Mouse (Mus musculus): ENCODE results near the gene BC048671. TPM values are rescaled to one million over a fixed set of nuclear protein-coding genes. Genes with fewer than 3 reads are reported as not detected.

The BC048671 gene
- polyA plus RNA-seq, 1 experiment from 2014 or later: not detected

DNA sequence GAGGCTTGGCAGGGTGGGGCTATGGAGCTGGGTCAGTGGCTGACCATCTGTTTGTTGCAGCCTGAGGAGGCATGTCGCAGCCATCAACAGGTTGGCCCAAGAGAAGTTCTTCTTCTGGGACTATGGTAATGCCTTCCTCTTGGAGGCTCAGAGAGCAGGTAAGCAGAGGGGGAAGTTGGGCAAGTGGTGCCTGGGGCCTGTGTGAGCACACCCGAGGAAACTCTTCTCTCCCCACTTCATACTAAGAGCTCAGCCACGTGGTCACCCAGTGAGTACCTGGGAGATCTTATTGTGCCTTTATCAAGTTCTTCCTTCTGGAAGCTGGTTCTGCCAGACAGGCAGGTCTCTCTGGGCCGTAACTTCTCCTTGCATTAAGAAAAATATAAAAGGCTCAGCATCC lies 46.2 kb downstream of the BC048671 start:
- ATAC-seq: no peak
- no peak overlapping the region for H3K4me2 ChIP-seq (replicated peaks; ENCODE audit: low read depth)
- H3K9me3 ChIP-seq (ENCODE audit: control insufficient read depth): no peaks in the 10 kb centered on the region
- no peak for TF ChIP-seq CTCF (IDR thresholded peaks at IDR 0.05; ENCODE audit: low read depth)
- H3K36me3 ChIP-seq (ENCODE audit: control insufficient read depth, insufficient read depth): no peaks in the 10 kb centered on the region
- H3K9ac ChIP-seq (ENCODE audit: low read depth, low read length): no peak overlapping the region
- no peak overlapping the region for H3K4me3 ChIP-seq (ENCODE audit: low read depth, low read length)
- H3K4me1 ChIP-seq (replicated peaks; ENCODE audit: control insufficient read depth, insufficient read depth, low read length): no peaks in the 10 kb centered on the region
- WGBS: 69% methylated on average over 4 of the region's 4 CpGs
- no peak overlapping the region for H3K27ac ChIP-seq (ENCODE audit: low read depth, low read length)
- no peaks in the 10 kb centered on the region for H3K27me3 ChIP-seq (replicated peaks; ENCODE audit: control insufficient read depth, insufficient read depth, low read length)

DNA sequence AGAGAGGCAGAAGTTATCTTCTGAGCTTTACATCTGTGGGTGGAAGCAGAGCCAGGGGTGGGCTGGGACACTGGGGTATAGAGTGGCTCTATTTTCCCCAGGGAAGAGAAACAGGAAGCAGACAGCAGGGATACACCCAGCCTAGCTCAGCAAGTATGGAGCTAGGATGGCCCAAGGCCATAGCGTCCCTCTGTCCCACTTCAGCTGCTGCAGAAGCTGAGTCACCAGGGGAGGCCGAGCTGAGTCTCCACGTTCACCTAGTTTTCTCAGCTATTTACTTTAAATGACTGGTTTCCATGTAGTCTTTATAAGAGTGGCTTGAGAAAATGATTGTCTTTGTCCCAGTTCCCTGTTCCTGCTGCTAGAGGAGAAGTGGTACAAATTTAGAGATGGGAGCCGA lies 47.5 kb downstream of the BC048671 start:
- WGBS: 65% methylated on average over 4 of the region's 4 CpGs
- H3K4me2 ChIP-seq (replicated peaks; ENCODE audit: low read depth): no peak overlapping the region
- TF ChIP-seq CTCF (IDR thresholded peaks at IDR 0.05; ENCODE audit: low read depth): no peak
- H3K27ac ChIP-seq (ENCODE audit: low read depth, low read length): no peak overlapping the region
- H3K36me3 ChIP-seq (ENCODE audit: control insufficient read depth, insufficient read depth): no peaks in the 10 kb centered on the region
- H3K9me3 ChIP-seq (ENCODE audit: control insufficient read depth): no peaks in the 10 kb centered on the region
- no peaks in the 10 kb centered on the region for H3K4me1 ChIP-seq (replicated peaks; ENCODE audit: control insufficient read depth, insufficient read depth, low read length)
- ATAC-seq: no peak
- H3K27me3 ChIP-seq (replicated peaks; ENCODE audit: control insufficient read depth, insufficient read depth, low read length): no peaks in the 10 kb centered on the region
- H3K9ac ChIP-seq (ENCODE audit: low read depth, low read length): no peak overlapping the region
- no peak overlapping the region for H3K4me3 ChIP-seq (ENCODE audit: low read depth, low read length)

DNA sequence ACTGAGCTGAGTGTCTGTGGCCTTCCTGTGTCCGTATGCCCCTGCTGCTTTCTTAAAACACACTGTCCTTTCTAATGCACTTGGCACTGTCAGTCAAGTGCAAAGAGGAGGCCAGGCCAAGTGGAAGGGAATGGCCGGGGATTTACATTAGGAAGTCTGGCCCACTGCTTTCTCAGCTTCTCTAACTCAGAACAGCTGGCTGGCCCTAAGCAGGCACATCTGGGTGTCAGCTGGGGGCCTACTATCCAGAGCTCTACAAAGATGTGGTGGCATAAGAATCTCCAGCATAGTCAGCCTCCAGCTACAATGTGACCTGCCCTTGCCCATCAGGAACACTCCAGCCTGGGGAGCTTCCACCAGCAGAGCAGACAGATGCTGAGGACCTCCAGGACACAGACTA lies 49.0 kb downstream of the BC048671 start:
- Histone ChIP-seq H3K27ac (ENCODE audit: low read depth, low read length) (no peak overlapping the region), H3K9me3 (ENCODE audit: control insufficient read depth) (no peaks in the 10 kb centered on the region), H3K36me3 (ENCODE audit: control insufficient read depth, insufficient read depth) (no peaks in the 10 kb centered on the region), H3K4me1 (replicated peaks; ENCODE audit: control insufficient read depth, insufficient read depth, low read length) (no peaks in the 10 kb centered on the region), H3K4me2 (replicated peaks; ENCODE audit: low read depth) (no peak overlapping the region), H3K9ac (ENCODE audit: low read depth, low read length) (no peak overlapping the region), H3K4me3 (ENCODE audit: low read depth, low read length) (no peak overlapping the region), H3K27me3 (replicated peaks; ENCODE audit: control insufficient read depth, insufficient read depth, low read length) (no peaks in the 10 kb centered on the region)
- 84% methylated on average over 2 of the region's 2 CpGs for WGBS
- no peak for TF ChIP-seq CTCF (IDR thresholded peaks at IDR 0.05; ENCODE audit: low read depth)
- ATAC-seq: no peak

Other genes with a start within 250 kb of the BC048671 start
- not detected in 2 replicates for gene Vmn1r49, start 222.7 kb upstream of the BC048671 start, polyA plus RNA-seq (2015; fragmentation: Nextera tagmentation; extraction: Ambion mirVana)
- not detected in 2 replicates for gene Vmn1r50, start 199.8 kb upstream of the BC048671 start, polyA plus RNA-seq (2015; fragmentation: Nextera tagmentation; extraction: Ambion mirVana)
- 0.04 and 0.05 TPM in 2 replicates for gene Vmn1r51, start 178.6 kb upstream of the BC048671 start, polyA plus RNA-seq (2015; fragmentation: Nextera tagmentation; extraction: Ambion mirVana)
- not detected in 2 replicates for gene Vmn1r52, start 126.4 kb upstream of the BC048671 start, polyA plus RNA-seq (2015; fragmentation: Nextera tagmentation; extraction: Ambion mirVana)
- gene V1ra8, start 98.4 kb upstream of the BC048671 start, polyA plus RNA-seq (2015; fragmentation: Nextera tagmentation; extraction: Ambion mirVana): not detected in 2 replicates
- gene Vmn1r53, start 76.8 kb upstream of the BC048671 start, polyA plus RNA-seq (2015; fragmentation: Nextera tagmentation; extraction: Ambion mirVana): not detected in 2 replicates
- gene Vmn1r54, start 54.9 kb upstream of the BC048671 start, polyA plus RNA-seq (2015; fragmentation: Nextera tagmentation; extraction: Ambion mirVana): not detected in 2 replicates
- gene Chst13, start 24.0 kb downstream of the BC048671 start, polyA plus RNA-seq (2015; fragmentation: Nextera tagmentation; extraction: Ambion mirVana): not detected in 2 replicates
- gene Uroc1, start 32.1 kb downstream of the BC048671 start, polyA plus RNA-seq (2015; fragmentation: Nextera tagmentation; extraction: Ambion mirVana): 0.04 TPM in 1 of 2 replicates, not detected in the other
- gene Zxdc, start 68.3 kb downstream of the BC048671 start, polyA plus RNA-seq (2015; fragmentation: Nextera tagmentation; extraction: Ambion mirVana): 5.0 and 5.3 TPM in 2 replicates
- 0.07 TPM in 1 of 2 replicates, not detected in the other for gene Cfap100, start 127.6 kb downstream of the BC048671 start, polyA plus RNA-seq (2015; fragmentation: Nextera tagmentation; extraction: Ambion mirVana)
- gene Klf15, start 161.4 kb downstream of the BC048671 start, polyA plus RNA-seq (2015; fragmentation: Nextera tagmentation; extraction: Ambion mirVana): 0.51 and 0.86 TPM in 2 replicates
- gene Aldh1l1, start 185.2 kb downstream of the BC048671 start, polyA plus RNA-seq (2015; fragmentation: Nextera tagmentation; extraction: Ambion mirVana): 12.1 and 15.6 TPM in 2 replicates

All from intestine, postnatal 0 days (tissue).